Mouse (Mus musculus) heart, adult 2 months (tissue): Measurements from ENCODE around the gene Gm42688.

Source experiments
- EP300 ChIP-seq: fragments of 200-500 bp; IDR thresholded peaks from 2 replicates; pipeline ENCODE4 v1.6.1; 2011; ENCODE audit warnings: low read depth, low read length, control low read depth; ENCODE audit not compliant: insufficient read depth
- POLR2A ChIP-seq: fragments of 200-500 bp; IDR thresholded peaks from 2 replicates; pipeline ENCODE4 v1.6.1; 2011; ENCODE audit warnings: mild to moderate bottlenecking, low read depth, low read length, control low read depth; ENCODE audit not compliant: insufficient read depth

DNA sequence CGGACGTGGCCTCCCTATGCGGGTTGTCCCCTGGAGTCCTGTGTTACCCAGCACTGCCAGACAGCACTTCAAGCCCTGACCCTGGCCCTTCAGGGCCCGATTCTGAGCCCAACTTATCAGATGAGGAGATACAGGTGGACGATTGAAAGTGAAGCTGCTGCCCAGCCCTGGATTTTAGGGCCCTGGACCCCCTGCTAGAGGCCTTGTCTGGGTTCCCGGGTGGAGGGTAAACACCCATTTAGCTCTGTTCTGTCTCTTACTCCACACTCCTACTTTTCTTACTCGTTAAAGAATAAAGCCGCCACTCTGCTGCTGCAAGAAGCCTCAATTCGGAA lies 13.5 kb upstream of the Gm42688 start:
- TF ChIP-seq POLR2A, result no peak
- no peak for TF ChIP-seq EP300
